Mouse (Mus musculus): Measurements from ENCODE around the gene Gtf2h1. TPM values are rescaled to one million over a fixed set of nuclear protein-coding genes. Genes with fewer than 3 reads are reported as not detected.
A peak's percentile ranks its signal among the peaks of the same experiment; 100 is the strongest.

Gtf2h1 gene
- polyA plus RNA-seq, 1 experiment, result 4.7 TPM

DNA sequence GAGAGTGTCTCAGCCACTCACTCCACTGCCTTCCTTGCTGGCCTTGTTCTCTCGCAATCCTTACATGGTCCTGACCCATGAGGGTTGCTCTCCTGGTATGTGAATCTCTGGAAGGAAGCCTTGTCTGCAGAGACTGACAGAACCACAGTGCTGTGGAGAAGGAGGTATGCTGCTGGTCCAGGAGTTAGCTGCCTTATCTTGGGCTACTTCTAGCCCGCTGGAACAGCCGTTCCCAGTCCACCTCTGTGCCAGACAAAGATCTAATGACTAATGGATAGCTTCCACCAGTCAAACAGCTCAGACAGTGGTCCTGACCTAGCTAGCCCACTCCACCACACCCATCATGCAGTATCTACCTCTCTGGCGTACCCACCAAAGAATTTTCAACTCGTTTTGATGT lies 40.5 kb downstream of the Gtf2h1 start:
- no peak for DNase-seq (ENCODE audit: low read depth in 1 of 2, low spot score in 2 of 2)
- H3K36me3 ChIP-seq (ENCODE audit: control insufficient read depth, insufficient read depth, low read length), result no peaks in the 10 kb centered on the region
- H3K4me1 ChIP-seq (ENCODE audit: control insufficient read depth, insufficient read depth, insufficient read length), result peaks cover 9% of the 10 kb centered on the region; the same call in 1 of the 2 replicates
- 90% methylated on average over 5 of the region's 5 CpGs for WGBS
- H3K27ac ChIP-seq (ENCODE audit: insufficient read depth, low read length), result no peak overlapping the region
- H3K27me3 ChIP-seq (ENCODE audit: control insufficient read depth, insufficient read depth, low read length), result no peaks in the 10 kb centered on the region
- H3K4me3 ChIP-seq (ENCODE audit: extremely low read depth, insufficient read depth, insufficient read length), result no peak overlapping the region
- TF ChIP-seq CTCF (IDR thresholded peaks at IDR 0.05; ENCODE audit: extremely low read depth, insufficient read depth, insufficient read length, insufficient replicate concordance), result no peak
- no peak for TF ChIP-seq POLR2A (IDR thresholded peaks at IDR 0.05; ENCODE audit: low read depth, low read length)

GRCm38 (mm10) chr7:46837073-46837472 lies 41.2 kb downstream of the Gtf2h1 start:
- Histone ChIP-seq H3K4me1 (ENCODE audit: control insufficient read depth, insufficient read depth, insufficient read length) (peaks cover 9% of the 10 kb centered on the region; the same call in 1 of the 2 replicates), H3K4me3 (ENCODE audit: extremely low read depth, insufficient read depth, insufficient read length) (no peak overlapping the region), H3K27me3 (ENCODE audit: control insufficient read depth, insufficient read depth, low read length) (no peaks in the 10 kb centered on the region), H3K27ac (ENCODE audit: insufficient read depth, low read length) (no peak overlapping the region), H3K36me3 (ENCODE audit: control insufficient read depth, insufficient read depth, low read length) (no peaks in the 10 kb centered on the region)
- 89% methylated on average over 5 of the region's 5 CpGs for WGBS
- DNase-seq (ENCODE audit: low read depth in 1 of 2, low spot score in 2 of 2), result no peak
- TF ChIP-seq CTCF (IDR thresholded peaks at IDR 0.05; ENCODE audit: extremely low read depth, insufficient read depth, insufficient read length, insufficient replicate concordance) (no peak), POLR2A (IDR thresholded peaks at IDR 0.05; ENCODE audit: low read depth, low read length) (no peak)

DNA sequence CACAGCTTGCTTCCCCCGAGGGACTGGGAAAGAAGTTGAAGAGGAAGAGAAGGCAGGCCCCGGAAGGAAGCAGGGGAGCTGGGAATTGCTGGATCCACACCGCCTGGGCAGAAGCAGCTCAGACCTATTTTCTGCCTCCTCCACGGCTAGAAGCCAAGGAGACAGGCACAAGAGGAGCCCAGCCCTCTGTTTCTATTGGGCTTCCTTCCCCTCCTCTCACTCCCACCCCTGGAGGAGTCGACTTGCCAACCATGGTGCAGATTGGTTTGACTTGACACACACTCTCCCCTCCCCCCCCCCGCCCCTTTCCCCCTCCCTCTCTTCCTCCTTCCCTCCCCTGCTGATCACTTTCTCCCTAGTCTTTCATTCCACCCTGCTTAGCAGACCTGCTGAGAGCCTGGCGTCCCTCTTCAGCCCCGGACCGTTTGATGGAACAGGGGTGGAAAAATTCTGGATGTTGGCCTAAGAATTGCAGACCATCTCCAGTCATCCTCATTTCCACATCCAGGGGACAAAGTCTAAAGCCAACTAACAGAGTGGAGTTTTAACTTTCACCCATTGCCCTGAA lies 42.3 kb downstream of the Gtf2h1 start:
- WGBS, result 7% methylated on average over 9 of the region's 9 CpGs
- DNase-seq (ENCODE audit: low read depth in 1 of 2, low spot score in 2 of 2), result no peak
- Histone ChIP-seq H3K36me3 (ENCODE audit: control insufficient read depth, insufficient read depth, low read length) (no peaks in the 10 kb centered on the region), H3K4me1 (ENCODE audit: control insufficient read depth, insufficient read depth, insufficient read length) (peaks cover 9% of the 10 kb centered on the region; the same call in 1 of the 2 replicates), H3K27ac (ENCODE audit: insufficient read depth, low read length) (peak overlapping the region; percentile 49), H3K27me3 (ENCODE audit: control insufficient read depth, insufficient read depth, low read length) (no peaks in the 10 kb centered on the region), H3K4me3 (ENCODE audit: extremely low read depth, insufficient read depth, insufficient read length) (no peak overlapping the region)
- TF ChIP-seq POLR2A (IDR thresholded peaks at IDR 0.05; ENCODE audit: low read depth, low read length), result no peak
- TF ChIP-seq CTCF (IDR thresholded peaks at IDR 0.05; ENCODE audit: extremely low read depth, insufficient read depth, insufficient read length, insufficient replicate concordance), result no peak

DNA sequence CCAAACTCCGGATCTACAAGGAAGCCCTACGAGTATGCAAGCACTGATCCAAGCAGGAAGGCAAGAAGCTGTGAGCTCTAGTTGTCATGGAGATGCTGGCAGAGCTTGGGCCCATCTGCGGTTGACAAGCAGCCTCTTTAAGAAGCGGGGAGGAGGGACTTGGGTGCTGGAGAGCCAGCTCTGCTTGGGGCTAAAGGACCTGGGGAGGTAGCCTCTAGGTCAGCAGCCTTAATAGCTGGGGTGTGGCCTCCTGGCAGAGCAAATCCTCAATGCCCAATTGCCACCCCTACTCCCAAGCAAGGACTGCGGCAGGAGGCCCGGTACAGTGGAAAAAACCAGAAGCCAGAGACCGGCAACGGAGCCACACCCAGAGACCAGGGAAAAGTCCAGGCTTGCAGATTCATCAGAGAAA lies 43.0 kb downstream of the Gtf2h1 start:
- 10% methylated on average over 8 of the region's 8 CpGs for WGBS
- H3K27me3 ChIP-seq (ENCODE audit: control insufficient read depth, insufficient read depth, low read length), result no peaks in the 10 kb centered on the region
- H3K36me3 ChIP-seq (ENCODE audit: control insufficient read depth, insufficient read depth, low read length), result no peaks in the 10 kb centered on the region
- peaks cover 6% of the 10 kb centered on the region; the same call in 1 of the 2 replicates for H3K4me1 ChIP-seq (ENCODE audit: control insufficient read depth, insufficient read depth, insufficient read length)
- TF ChIP-seq POLR2A (IDR thresholded peaks at IDR 0.05; ENCODE audit: low read depth, low read length) (no peak), CTCF (IDR thresholded peaks at IDR 0.05; ENCODE audit: extremely low read depth, insufficient read depth, insufficient read length, insufficient replicate concordance) (no peak)
- peak in 1 of 2 experiments; percentile 28 for DNase-seq (ENCODE audit: low read depth in 1 of 2, low spot score in 2 of 2)
- peak overlapping the region; percentile 36; the same call in 1 of the 2 replicates for H3K27ac ChIP-seq (ENCODE audit: insufficient read depth, low read length)
- H3K4me3 ChIP-seq (ENCODE audit: extremely low read depth, insufficient read depth, insufficient read length), result no peak overlapping the region

DNA sequence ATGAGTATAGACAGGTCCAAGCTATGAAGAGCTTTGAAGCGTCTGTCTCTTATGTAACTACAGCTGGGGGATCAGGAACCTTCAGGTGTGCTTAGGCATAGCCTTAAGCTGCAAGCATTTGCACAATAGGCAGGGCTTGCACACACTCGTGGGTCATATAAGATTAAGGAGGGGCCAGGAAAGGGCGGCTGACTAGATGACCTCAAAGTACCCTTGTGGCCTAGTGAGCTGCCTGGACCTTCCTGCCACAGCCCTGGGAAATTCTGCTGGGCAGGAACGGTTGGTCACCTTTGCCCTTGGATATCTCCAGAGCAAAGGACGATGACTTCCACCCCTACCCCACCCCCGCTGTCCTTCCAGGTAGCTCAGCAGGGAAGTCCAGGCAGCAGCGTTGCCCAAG lies 43.5 kb downstream of the Gtf2h1 start:
- Histone ChIP-seq H3K4me3 (ENCODE audit: extremely low read depth, insufficient read depth, insufficient read length) (no peak overlapping the region), H3K36me3 (ENCODE audit: control insufficient read depth, insufficient read depth, low read length) (no peaks in the 10 kb centered on the region), H3K27ac (ENCODE audit: insufficient read depth, low read length) (no peak overlapping the region), H3K4me1 (ENCODE audit: control insufficient read depth, insufficient read depth, insufficient read length) (peaks cover 6% of the 10 kb centered on the region; the same call in 1 of the 2 replicates), H3K27me3 (ENCODE audit: control insufficient read depth, insufficient read depth, low read length) (no peaks in the 10 kb centered on the region)
- no peak for DNase-seq (ENCODE audit: low read depth in 1 of 2, low spot score in 2 of 2)
- 60% methylated on average over 7 of the region's 7 CpGs for WGBS
- no peak for TF ChIP-seq POLR2A (IDR thresholded peaks at IDR 0.05; ENCODE audit: low read depth, low read length)
- TF ChIP-seq CTCF (IDR thresholded peaks at IDR 0.05; ENCODE audit: extremely low read depth, insufficient read depth, insufficient read length, insufficient replicate concordance), result no peak

DNA sequence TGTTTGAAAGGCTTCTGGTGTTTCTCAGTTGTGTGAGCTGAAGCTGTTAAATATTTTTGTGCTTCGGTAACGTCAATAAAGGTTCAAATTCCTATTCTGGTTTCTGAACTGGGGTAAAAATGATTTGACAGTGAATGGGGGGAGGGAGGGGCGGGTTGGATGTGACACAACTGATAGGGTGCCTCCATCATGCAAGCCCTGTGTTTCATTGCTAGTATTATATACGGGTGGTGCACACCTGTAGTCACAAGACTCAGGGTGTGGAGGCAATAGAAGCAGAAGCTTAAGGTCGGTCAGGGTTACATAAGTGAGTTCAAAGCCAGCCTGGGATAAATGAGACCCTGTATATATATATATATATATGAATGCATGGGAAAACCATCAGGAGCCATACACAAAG lies 44.0 kb downstream of the Gtf2h1 start:
- H3K4me1 ChIP-seq (ENCODE audit: control insufficient read depth, insufficient read depth, insufficient read length), result peaks cover 6% of the 10 kb centered on the region; the same call in 1 of the 2 replicates
- no peak overlapping the region for H3K27ac ChIP-seq (ENCODE audit: insufficient read depth, low read length)
- H3K27me3 ChIP-seq (ENCODE audit: control insufficient read depth, insufficient read depth, low read length), result no peaks in the 10 kb centered on the region
- no peak for DNase-seq (ENCODE audit: low read depth in 1 of 2, low spot score in 2 of 2)
- no peak overlapping the region for H3K4me3 ChIP-seq (ENCODE audit: extremely low read depth, insufficient read depth, insufficient read length)
- no peak for TF ChIP-seq POLR2A (IDR thresholded peaks at IDR 0.05; ENCODE audit: low read depth, low read length)
- TF ChIP-seq CTCF (IDR thresholded peaks at IDR 0.05; ENCODE audit: extremely low read depth, insufficient read depth, insufficient read length, insufficient replicate concordance), result no peak
- 92% methylated on average over 5 of the region's 5 CpGs for WGBS
- H3K36me3 ChIP-seq (ENCODE audit: control insufficient read depth, insufficient read depth, low read length), result no peaks in the 10 kb centered on the region

- WGBS, result 82% methylated on average over 4 of the region's 4 CpGs
- H3K4me3 ChIP-seq (ENCODE audit: extremely low read depth, insufficient read depth, insufficient read length), result no peak overlapping the region
- no peak overlapping the region for H3K27ac ChIP-seq (ENCODE audit: insufficient read depth, low read length)
- TF ChIP-seq CTCF (IDR thresholded peaks at IDR 0.05; ENCODE audit: extremely low read depth, insufficient read depth, insufficient read length, insufficient replicate concordance) (no peak), POLR2A (IDR thresholded peaks at IDR 0.05; ENCODE audit: low read depth, low read length) (no peak)
- no peaks in the 10 kb centered on the region for H3K36me3 ChIP-seq (ENCODE audit: control insufficient read depth, insufficient read depth, low read length)
- H3K4me1 ChIP-seq (ENCODE audit: control insufficient read depth, insufficient read depth, insufficient read length), result peaks cover 6% of the 10 kb centered on the region; the same call in 1 of the 2 replicates
- no peaks in the 10 kb centered on the region for H3K27me3 ChIP-seq (ENCODE audit: control insufficient read depth, insufficient read depth, low read length)
- DNase-seq (ENCODE audit: low read depth in 1 of 2, low spot score in 2 of 2), result no peak
Measured at GRCm38 (mm10) chr7:46840326-46840725, 44.4 kb downstream of the Gtf2h1 start.
